Comparison of ENCODE assay signal across 18 mouse cellular contexts in the genomic region with DNA sequence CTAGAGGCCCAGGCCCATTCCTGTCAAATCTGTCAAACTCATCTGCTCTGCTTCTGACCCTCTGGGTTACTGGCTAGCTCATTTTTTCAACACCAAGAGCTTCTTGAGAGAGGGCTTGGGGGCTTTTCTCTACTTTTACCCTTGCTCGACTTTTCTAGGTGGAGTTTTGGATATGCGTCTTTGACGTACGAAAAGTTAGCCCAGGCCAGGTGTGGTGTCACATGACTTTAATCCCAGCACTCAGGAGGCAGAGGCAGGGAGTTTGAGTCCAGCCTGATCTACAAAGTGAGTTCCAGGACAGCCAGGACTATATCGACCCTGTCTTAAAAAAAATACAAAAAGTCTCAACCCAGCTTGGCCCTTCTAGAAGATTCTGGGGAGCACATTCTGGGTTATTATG. TPM values are rescaled to one million over a fixed set of nuclear protein-coding genes. Genes with fewer than 3 reads are reported as not detected.
A peak's percentile ranks its signal among the peaks of the same experiment; 100 is the strongest.
DNase-seq lines count a peak whose midpoint lies in the region; ATAC-seq and TF ChIP-seq lines count a peak whose summit lies in the region.
"Had no signal": no experiment of that assay in that cellular context is flagged by ENCODE, and none has a peak within 500 bp of the region (broad histone marks: within the 10 kb centered on the region; RNA-seq: fewer than 3 reads in every experiment).

No protein-coding gene starts in this region.

- no peak for TF ChIP-seq EP300 in MEL (IDR thresholded peaks at IDR 0.05; ENCODE audit: low read depth in 1 of 2, low read length in 2 of 2)
- TF ChIP-seq EP300 in liver, embryonic 14.5 days (IDR thresholded peaks at IDR 0.05; ENCODE audit: low read depth): no peak

- H3K9ac ChIP-seq in forebrain, embryonic 13.5 days: no peak overlapping the region
- no peak overlapping the region for H3K9ac ChIP-seq in intestine, embryonic 14.5 days (ENCODE audit: low read length)
- no peak overlapping the region for H3K9ac ChIP-seq in intestine, postnatal 0 days (ENCODE audit: low read depth, low read length)
- H3K9ac ChIP-seq in MEL (ENCODE audit: control insufficient read depth, low read depth, low read length, poor library complexity, severe bottlenecking): peak overlapping the region; percentile 67
- peak overlapping the region; percentile 87 for H3K9ac ChIP-seq in liver, embryonic 14.5 days (replicated peaks)
- H3K9ac ChIP-seq: embryonic facial prominence, embryonic 15.5 days; forebrain, postnatal 0 days; midbrain, embryonic 15.5 days had no signal

- DNase-seq in forebrain, embryonic 10.5 days (ENCODE audit: extremely low spot score, low spot score): no peak
- DNase-seq in intestine, embryonic 14.5 days (ENCODE audit: low spot score): no peak
- DNase-seq in MEL (ENCODE audit: low read depth, low spot score): no peak
- no peak for DNase-seq in liver, embryonic 14.5 days (ENCODE audit: low read depth in 3 of 3, low spot score in 3 of 3)
- DNase-seq in urinary bladder, postnatal 36 days (ENCODE audit: low spot score in 2 of 2): no peak
- no peak for DNase-seq in gastrocnemius, adult 8-10 months (ENCODE audit: low spot score in 2 of 2)
- DNase-seq: forebrain, postnatal 0 days had no signal

- WGBS in forebrain, embryonic 10.5 days: 82% methylated on average over 5 of the region's 5 CpGs
- 91% methylated on average over 5 of the region's 5 CpGs for WGBS in forebrain, embryonic 13.5 days
- WGBS in intestine, embryonic 14.5 days: 85% methylated on average over 5 of the region's 5 CpGs
- 46% methylated on average over 5 of the region's 5 CpGs for WGBS in intestine, postnatal 0 days
- WGBS in liver, embryonic 14.5 days (ENCODE audit: insufficient replicate concordance): 40% methylated on average over 5 of the region's 5 CpGs

- peaks cover 46% of the 10 kb centered on the region for H3K4me1 ChIP-seq in forebrain, embryonic 10.5 days
- H3K4me1 ChIP-seq in forebrain, embryonic 13.5 days: peaks cover 11% of the 10 kb centered on the region
- no peaks in the 10 kb centered on the region for H3K4me1 ChIP-seq in intestine, embryonic 14.5 days (replicated peaks; ENCODE audit: control insufficient read depth, insufficient read depth, low read length)
- peaks cover 19% of the 10 kb centered on the region; the same call in 1 of the 2 replicates for H3K4me1 ChIP-seq in intestine, postnatal 0 days (replicated peaks; ENCODE audit: control insufficient read depth, insufficient read depth, low read length)
- peaks cover 19 to 31% of the 10 kb centered on the region in 2 experiments for H3K4me1 ChIP-seq in MEL (ENCODE audit: control insufficient read depth in 1 of 2, insufficient read depth in 2 of 2, low read length in 2 of 2)
- peaks cover 56 to 58% of the 10 kb centered on the region in 2 experiments for H3K4me1 ChIP-seq in liver, embryonic 14.5 days (replicated peaks; ENCODE audit: control insufficient read depth in 2 of 2, insufficient read depth in 2 of 2, low read length in 1 of 2)

- no peaks in the 10 kb centered on the region; the same call in 1 of the 2 replicates for H3K79me2 ChIP-seq in MEL (ENCODE audit: control insufficient read depth, insufficient read depth, low read length, poor library complexity)

- H3K27ac ChIP-seq in forebrain, embryonic 10.5 days: peak overlapping the region; percentile 76
- H3K27ac ChIP-seq in forebrain, embryonic 13.5 days: no peak overlapping the region
- H3K27ac ChIP-seq in intestine, embryonic 14.5 days (ENCODE audit: low read depth): peak overlapping the region; percentile 60; the same call in 1 of the 2 replicates
- H3K27ac ChIP-seq in intestine, postnatal 0 days (ENCODE audit: low read depth, low read length): no peak overlapping the region
- peak overlapping the region; percentile 93 for H3K27ac ChIP-seq in MEL (ENCODE audit: control insufficient read depth, low read depth, low read length)
- H3K27ac ChIP-seq in liver, embryonic 14.5 days: peak overlapping the region; percentile 100
- H3K27ac ChIP-seq: embryonic facial prominence, embryonic 15.5 days; kidney, postnatal 0 days; layer of hippocampus, adult 2 months; midbrain, embryonic 15.5 days had no signal

- peaks cover 7% of the 10 kb centered on the region; the same call in 1 of the 2 replicates for H3K27me3 ChIP-seq in forebrain, embryonic 10.5 days (ENCODE audit: poor library complexity, severe bottlenecking)
- H3K27me3 ChIP-seq in forebrain, embryonic 13.5 days: no peaks in the 10 kb centered on the region
- no peaks in the 10 kb centered on the region for H3K27me3 ChIP-seq in intestine, embryonic 14.5 days (replicated peaks; ENCODE audit: control insufficient read depth, insufficient read depth, low read length)
- H3K27me3 ChIP-seq in intestine, postnatal 0 days (replicated peaks; ENCODE audit: control insufficient read depth, insufficient read depth, low read length): no peaks in the 10 kb centered on the region
- H3K27me3 ChIP-seq in MEL (ENCODE audit: control insufficient read depth in 1 of 2, insufficient read depth in 2 of 2, low read length in 2 of 2): no peaks in the 10 kb centered on the region
- no peaks in the 10 kb centered on the region for H3K27me3 ChIP-seq in liver, embryonic 14.5 days (ENCODE audit: control insufficient read depth, insufficient read depth, low read length)
- H3K27me3 ChIP-seq: embryonic facial prominence, embryonic 15.5 days; midbrain, embryonic 15.5 days had no signal

- H3K4me2 ChIP-seq in forebrain, embryonic 13.5 days: no peak overlapping the region
- no peak overlapping the region for H3K4me2 ChIP-seq in intestine, embryonic 14.5 days (ENCODE audit: low read length)
- H3K4me2 ChIP-seq in intestine, postnatal 0 days (replicated peaks; ENCODE audit: low read depth): no peak overlapping the region
- peak overlapping the region; percentile 96 for H3K4me2 ChIP-seq in liver, embryonic 14.5 days (ENCODE audit: low read depth)
- H3K4me2 ChIP-seq: embryonic facial prominence, embryonic 15.5 days; midbrain, embryonic 15.5 days had no signal

- no peak for TF ChIP-seq POLR2A in MEL (IDR thresholded peaks at IDR 0.05; ENCODE audit: control insufficient read depth in 1 of 2, insufficient read depth in 1 of 2, low read depth in 1 of 2, low read length in 2 of 2, poor library complexity in 1 of 2)

- no peak overlapping the region for H3K4me3 ChIP-seq in forebrain, embryonic 10.5 days
- no peak overlapping the region for H3K4me3 ChIP-seq in forebrain, embryonic 13.5 days
- H3K4me3 ChIP-seq in intestine, embryonic 14.5 days (ENCODE audit: low read depth, low read length): no peak overlapping the region
- H3K4me3 ChIP-seq in intestine, postnatal 0 days (ENCODE audit: low read depth, low read length): no peak overlapping the region
- peak overlapping the region; percentile 3 to 35 for H3K4me3 ChIP-seq in MEL (ENCODE audit: control insufficient read depth in 1 of 2, insufficient read depth in 1 of 2, low read depth in 2 of 2, low read length in 2 of 2)
- H3K4me3 ChIP-seq in liver, embryonic 14.5 days (ENCODE audit: insufficient read depth in 1 of 2, low read depth in 2 of 2, low read length in 2 of 2): peak overlapping the region; percentile 49 to 59
- H3K4me3 ChIP-seq: embryonic facial prominence, embryonic 15.5 days; layer of hippocampus, adult 2 months; midbrain, embryonic 15.5 days had no signal

- no peak for ATAC-seq in forebrain, embryonic 13.5 days
- ATAC-seq in intestine, embryonic 14.5 days (replicated peaks; ENCODE audit: low FRiP score, low TSS enrichment, low read depth): no peak
- no peak for ATAC-seq in intestine, postnatal 0 days
- ATAC-seq in liver, embryonic 14.5 days (ENCODE audit: insufficient read depth): no peak
- ATAC-seq: midbrain, embryonic 15.5 days had no signal

- no peaks in the 10 kb centered on the region for H3K9me3 ChIP-seq in forebrain, embryonic 10.5 days
- H3K9me3 ChIP-seq in forebrain, embryonic 13.5 days (replicated peaks): no peaks in the 10 kb centered on the region
- no peaks in the 10 kb centered on the region for H3K9me3 ChIP-seq in intestine, embryonic 14.5 days (ENCODE audit: control insufficient read depth, low read length)
- no peaks in the 10 kb centered on the region for H3K9me3 ChIP-seq in intestine, postnatal 0 days (ENCODE audit: control insufficient read depth)
- no peaks in the 10 kb centered on the region for H3K9me3 ChIP-seq in MEL (replicated peaks; ENCODE audit: insufficient read depth, low read length)
- no peaks in the 10 kb centered on the region for H3K9me3 ChIP-seq in liver, embryonic 14.5 days (ENCODE audit: control insufficient read depth, low read length)
- H3K9me3 ChIP-seq: embryonic facial prominence, embryonic 15.5 days; midbrain, embryonic 15.5 days had no signal

- no peak for TF ChIP-seq CTCF in intestine, postnatal 0 days (IDR thresholded peaks at IDR 0.05; ENCODE audit: low read depth)
- no peak for TF ChIP-seq CTCF in MEL (IDR thresholded peaks at IDR 0.05 in 2 of 3, conservative IDR thresholded peaks at IDR 0.05 in 1 of 3; ENCODE audit: control insufficient read depth in 1 of 3, insufficient read depth in 1 of 3, low read depth in 2 of 3, low read length in 3 of 3, poor library complexity in 1 of 3, severe bottlenecking in 1 of 3)
- no peak for TF ChIP-seq CTCF in liver, embryonic 14.5 days (IDR thresholded peaks at IDR 0.05; ENCODE audit: low read depth)

- no peak for TF ChIP-seq RAD21 in MEL (IDR thresholded peaks at IDR 0.05; ENCODE audit: low read depth, low read length)

- H3K36me3 ChIP-seq in forebrain, embryonic 10.5 days (replicated peaks): no peaks in the 10 kb centered on the region
- H3K36me3 ChIP-seq in forebrain, embryonic 13.5 days (ENCODE audit: poor library complexity, severe bottlenecking): no peaks in the 10 kb centered on the region
- H3K36me3 ChIP-seq in intestine, embryonic 14.5 days (ENCODE audit: control insufficient read depth, insufficient read depth, low read length): no peaks in the 10 kb centered on the region
- no peaks in the 10 kb centered on the region for H3K36me3 ChIP-seq in intestine, postnatal 0 days (ENCODE audit: control insufficient read depth, insufficient read depth)
- H3K36me3 ChIP-seq in MEL (ENCODE audit: control insufficient read depth in 1 of 2, insufficient read depth in 2 of 2, low read length in 2 of 2): peaks cover 0 to 37% of the 10 kb centered on the region in 2 experiments; a peak in 2 of 4 replicates
- no peaks in the 10 kb centered on the region for H3K36me3 ChIP-seq in liver, embryonic 14.5 days (replicated peaks; ENCODE audit: control insufficient read depth, insufficient read depth, low read depth)
- H3K36me3 ChIP-seq: embryonic facial prominence, embryonic 15.5 days; midbrain, embryonic 15.5 days had no signal

RNA-seq across cellular contexts. Expression of a gene that starts 12.0 kb away (rescaled TPM):
- polyA plus RNA-seq in forebrain, embryonic 10.5 days (2016; fragmentation: Nextera tagmentation; extraction: Ambion mirVana): not detected in 2 replicates
- polyA plus RNA-seq in forebrain, embryonic 13.5 days (2015; fragmentation: Nextera tagmentation; extraction: Ambion mirVana): not detected in 2 replicates
- polyA plus RNA-seq in intestine, embryonic 14.5 days (2014; fragmentation: Nextera tagmentation; extraction: Ambion mirVana): 0.20 TPM in 1 of 2 replicates, not detected in the other
- 3.8 and 4.7 TPM in 2 replicates for polyA plus RNA-seq in intestine, postnatal 0 days (2015; fragmentation: Nextera tagmentation; extraction: Ambion mirVana)
- 0.58 TPM in 1 of 2 replicates, not detected in the other for total RNA-seq in MEL (2012; rRNA removed)
- polyA plus RNA-seq in MEL (2012; ENCODE audit: insufficient read depth in 1 of 2, insufficient read length in 2 of 2, low read depth in 1 of 2, low replicate concordance in 2 of 2, missing spikeins in 1 of 2): 1 to 10 TPM in 1 of 2 experiments, not detected in 1; 1.4 TPM
- polyA plus RNA-seq in liver, embryonic 14.5 days (2012; rRNA removed): not detected in 2 replicates
- polyA plus RNA-seq in liver, embryonic 14.5 days (2014; fragmentation: Nextera tagmentation; extraction: Ambion mirVana): not detected in 2 replicates
- not detected for total RNA-seq in gastrocnemius, adult 8-10 months (2022)
- total RNA-seq: common myeloid progenitor, adult 5-6 weeks; forebrain, postnatal 0 days; gastrocnemius, postnatal 14 days; heart, postnatal 10 days; layer of hippocampus, adult 2 months had no signal
- polyA plus RNA-seq: embryonic facial prominence, embryonic 15.5 days; forebrain, postnatal 0 days; kidney, postnatal 0 days; limb, embryonic 14.5 days; midbrain, embryonic 15.5 days; neural tube, embryonic 11.5 days had no signal

RNA-seq across cellular contexts. Expression of a gene that starts 20.4 kb away (rescaled TPM):
- 0.28 and 0.37 TPM in 2 replicates for polyA plus RNA-seq in forebrain, embryonic 10.5 days (2016; fragmentation: Nextera tagmentation; extraction: Ambion mirVana)
- polyA plus RNA-seq in forebrain, embryonic 13.5 days (2015; fragmentation: Nextera tagmentation; extraction: Ambion mirVana): 0.25 and 0.49 TPM in 2 replicates
- 42.2 and 46.0 TPM in 2 replicates for polyA plus RNA-seq in intestine, embryonic 14.5 days (2014; fragmentation: Nextera tagmentation; extraction: Ambion mirVana)
- polyA plus RNA-seq in intestine, postnatal 0 days (2015; fragmentation: Nextera tagmentation; extraction: Ambion mirVana): 292 and 346 TPM in 2 replicates
- 3.3 and 4.6 TPM in 2 replicates for total RNA-seq in MEL (2012; rRNA removed)
- polyA plus RNA-seq in MEL (2012; ENCODE audit: insufficient read depth in 1 of 2, insufficient read length in 2 of 2, low read depth in 1 of 2, low replicate concordance in 2 of 2, missing spikeins in 1 of 2): 10 to 100 TPM in 1 of 2 experiments, not detected in 1; 14.5 TPM
- polyA plus RNA-seq in liver, embryonic 14.5 days (2012; rRNA removed): 0.16 and 0.25 TPM in 2 replicates
- polyA plus RNA-seq in liver, embryonic 14.5 days (2014; fragmentation: Nextera tagmentation; extraction: Ambion mirVana): 1.1 and 1.2 TPM in 2 replicates
- total RNA-seq in gastrocnemius, adult 8-10 months (2022): not detected
- total RNA-seq: common myeloid progenitor, adult 5-6 weeks; forebrain, postnatal 0 days; gastrocnemius, postnatal 14 days; layer of hippocampus, adult 2 months had no signal
- polyA plus RNA-seq: embryonic facial prominence, embryonic 15.5 days had no signal

Comparison
In these comparisons a context has a peak if more than half of its experiments do, and no peak if none do; other contexts are left out.
1. H3K27ac ChIP-seq: peak in forebrain, embryonic 10.5 days (single experiment), intestine, embryonic 14.5 days (single experiment), MEL (single experiment) and liver, embryonic 14.5 days (single experiment); none in forebrain, embryonic 13.5 days (single experiment) and intestine, postnatal 0 days (single experiment).
2. H3K4me3 ChIP-seq: peak in MEL (2 of 2) and liver, embryonic 14.5 days (2 of 2); none in forebrain, embryonic 10.5 days (single experiment), forebrain, embryonic 13.5 days (single experiment), intestine, embryonic 14.5 days (single experiment) and intestine, postnatal 0 days (single experiment).
3. H3K9ac ChIP-seq: peak in MEL (single experiment) and liver, embryonic 14.5 days (single experiment); none in forebrain, embryonic 13.5 days (single experiment), intestine, embryonic 14.5 days (single experiment) and intestine, postnatal 0 days (single experiment).